Mouse (Mus musculus): ENCODE data around the gene Ncs1.

- TF ChIP-seq CTCF (IDR thresholded peaks at IDR 0.05; ENCODE audit: low read depth, low read length) (no peak), GATA2 (IDR thresholded peaks at IDR 0.05; ENCODE audit: borderline replicate concordance, low read depth, low read length) (no peak)
Measured at GRCm38 (mm10) chr2:31309549-31309948, 63.9 kb downstream of the Ncs1 start.
